Mouse (Mus musculus): ENCODE data around the gene Tenm2.

DNA sequence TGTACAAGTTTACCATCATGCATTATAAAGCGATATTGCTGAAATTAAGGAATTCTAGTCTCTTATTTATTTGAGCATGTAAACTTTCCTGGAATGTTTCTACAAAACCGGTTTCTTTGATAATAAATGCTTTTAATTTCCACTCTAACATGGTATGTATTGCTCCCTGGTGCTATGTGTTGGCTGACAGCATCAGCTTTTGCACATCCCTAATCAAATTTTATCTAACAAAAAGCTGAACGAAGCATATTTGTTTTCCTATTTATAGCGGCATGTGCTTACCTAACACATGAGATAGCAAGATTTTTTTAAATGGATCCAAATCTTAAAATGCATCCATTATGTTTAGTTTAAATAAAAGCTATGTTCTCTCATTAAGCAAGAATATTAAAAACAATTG, 434.1 kb downstream of the Tenm2 start:
- TF ChIP-seq ZMIZ1 (IDR thresholded peaks at IDR 0.05; ENCODE audit: low read depth, low read length) (no peak), CTCF (conservative IDR thresholded peaks at IDR 0.05 in 1 of 2, IDR thresholded peaks at IDR 0.05 in 1 of 2; ENCODE audit: low read depth in 2 of 2, low read length in 2 of 2) (no peak), ELF1 (IDR thresholded peaks at IDR 0.05; ENCODE audit: low read depth, low read length) (no peak), RCOR1 (conservative IDR thresholded peaks at IDR 0.05; ENCODE audit: low read depth, low read length) (no peak), POLR2A (IDR thresholded peaks at IDR 0.05; ENCODE audit: low read depth, low read length) (no peak), UBTF (IDR thresholded peaks at IDR 0.05; ENCODE audit: low read depth, low read length) (no peak), HCFC1 (IDR thresholded peaks at IDR 0.05; ENCODE audit: low read depth, low read length) (no peak), ETS1 (conservative IDR thresholded peaks at IDR 0.05; ENCODE audit: low read depth, low read length) (no peak)
